Mouse (Mus musculus) CH12.LX (cell line): Measurements from ENCODE around the gene Tspan12.

Source experiments
- CHD1 ChIP-seq: IDR thresholded peaks from 2 replicates; pipeline ENCODE4 v1.6.1; 2012; ENCODE audit warnings: low read depth, low read length, improper control_type of control experiment, inconsistent platforms
- CTCF ChIP-seq, 2 experiments: IDR thresholded peaks in 1 of 2; conservative IDR thresholded peaks in 1 of 2; 2 replicates each; pipeline ENCODE4 v1.5.1; 2011 to 2012; ENCODE audit warnings: low read depth in 2 of 2, low read length in 2 of 2, improper control_type of control experiment in 1 of 2, inconsistent platforms in 1 of 2, mild to moderate bottlenecking in 1 of 2, moderate library complexity in 1 of 2
- EP300 ChIP-seq: IDR thresholded peaks from 2 replicates; pipeline ENCODE4 v1.6.1; 2011; ENCODE audit warnings: low read length, improper control_type of control experiment
- JUN ChIP-seq: IDR thresholded peaks from 2 replicates; pipeline ENCODE4 v1.6.1; 2011; ENCODE audit warnings: low read depth, mild to moderate bottlenecking, low read length, improper control_type of control experiment, moderate library complexity; ENCODE audit not compliant: insufficient read depth
- JUND ChIP-seq: conservative IDR thresholded peaks from 2 replicates; pipeline ENCODE4 v1.6.1; 2011; ENCODE audit warnings: low read depth, low read length, improper control_type of control experiment
- MAFK ChIP-seq: IDR thresholded peaks from 2 replicates; pipeline ENCODE4 v1.6.1; 2011; ENCODE audit warnings: low read length, improper control_type of control experiment; ENCODE audit not compliant: insufficient replicate concordance
- MAX ChIP-seq: IDR thresholded peaks from 2 replicates; pipeline ENCODE4 v1.6.1; 2011; ENCODE audit warnings: low read length, improper control_type of control experiment
- MAZ ChIP-seq: IDR thresholded peaks from 2 replicates; pipeline ENCODE4 v1.6.1; 2012; ENCODE audit warnings: low read depth, mild to moderate bottlenecking, inconsistent platforms, low read length, improper control_type of control experiment, moderate library complexity
- NRF1 ChIP-seq: IDR thresholded peaks from 2 replicates; pipeline ENCODE4 v1.6.1; 2014; ENCODE audit warnings: low read depth, mild to moderate bottlenecking, inconsistent platforms, low read length, improper control_type of control experiment, moderate library complexity
- TCF12 ChIP-seq: IDR thresholded peaks from 2 replicates; pipeline ENCODE4 v1.6.1; 2014; ENCODE audit warnings: low read depth, mild to moderate bottlenecking, inconsistent platforms, low read length, improper control_type of control experiment
- ZC3H11A ChIP-seq: IDR thresholded peaks from 2 replicates; pipeline ENCODE4 v1.6.1; 2012; ENCODE audit warnings: low read depth, mild to moderate bottlenecking, inconsistent platforms, low read length, improper control_type of control experiment
- ZNF384 ChIP-seq: IDR thresholded peaks from 2 replicates; pipeline ENCODE4 v1.6.1; 2012; ENCODE audit warnings: low read depth, low read length, improper control_type of control experiment, inconsistent platforms

- TF ChIP-seq CTCF (conservative IDR thresholded peaks at IDR 0.05 in 1 of 2, IDR thresholded peaks at IDR 0.05 in 1 of 2; ENCODE audit: low read depth in 2 of 2, low read length in 2 of 2) (no peak), EP300 (no peak), ZNF384 (no peak), TCF12 (no peak), JUND (no peak), NRF1 (no peak), MAZ (no peak), ZC3H11A (no peak), MAFK (no peak), MAX (no peak), CHD1 (no peak), JUN (no peak)
These were observed 545 bp downstream of the Tspan12 start for GRCm38 (mm10) chr6:21851596-21852343.
